Mouse (Mus musculus) common myeloid progenitor, adult 5-6 weeks (primary cell): ENCODE results near the gene Slc25a17. TPM values are rescaled to one million over a fixed set of nuclear protein-coding genes. Genes with fewer than 3 reads are reported as not detected.

Source experiments
- ATAC-seq: replicated peaks from 2 replicates; pipeline ENCODE4 v1.8.0; 2016; ENCODE audit warnings: low read depth, mild to moderate bottlenecking, moderate TSS enrichment, inconsistent platforms; ENCODE audit not compliant: poor library complexity, severe bottlenecking
- total RNA-seq: library from RNA; stranded (forward); fragments of 200-1000, 187-1606 nt; gene quantifications from 2 replicates; pipeline ENCODE4 v1.2.3, GENCODE M21; 2017

Gene Slc25a17
- total RNA-seq, 1 experiment from 2014 or later: 82.7 TPM

DNA sequence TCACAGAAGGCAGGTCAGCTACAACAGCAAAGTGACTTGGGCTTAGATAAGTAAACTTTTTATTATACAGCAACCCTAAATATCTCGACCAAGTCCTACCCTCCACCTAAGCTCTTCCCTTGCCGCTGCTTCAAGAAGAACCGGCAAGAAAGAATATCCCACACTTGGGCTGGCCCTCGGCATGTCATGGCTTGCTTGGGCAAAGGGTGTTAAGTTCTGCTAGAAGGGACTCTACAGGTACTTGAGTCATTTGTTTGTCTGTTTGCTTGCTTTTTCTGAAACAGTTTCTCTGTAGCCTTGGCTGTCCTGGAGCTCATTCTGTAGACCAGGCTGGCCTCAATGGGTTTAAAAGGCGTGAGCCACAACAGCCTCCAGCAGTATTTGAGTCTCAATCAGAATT, 3.7 kb downstream of the Slc25a17 start:
- ATAC-seq: no peak

DNA sequence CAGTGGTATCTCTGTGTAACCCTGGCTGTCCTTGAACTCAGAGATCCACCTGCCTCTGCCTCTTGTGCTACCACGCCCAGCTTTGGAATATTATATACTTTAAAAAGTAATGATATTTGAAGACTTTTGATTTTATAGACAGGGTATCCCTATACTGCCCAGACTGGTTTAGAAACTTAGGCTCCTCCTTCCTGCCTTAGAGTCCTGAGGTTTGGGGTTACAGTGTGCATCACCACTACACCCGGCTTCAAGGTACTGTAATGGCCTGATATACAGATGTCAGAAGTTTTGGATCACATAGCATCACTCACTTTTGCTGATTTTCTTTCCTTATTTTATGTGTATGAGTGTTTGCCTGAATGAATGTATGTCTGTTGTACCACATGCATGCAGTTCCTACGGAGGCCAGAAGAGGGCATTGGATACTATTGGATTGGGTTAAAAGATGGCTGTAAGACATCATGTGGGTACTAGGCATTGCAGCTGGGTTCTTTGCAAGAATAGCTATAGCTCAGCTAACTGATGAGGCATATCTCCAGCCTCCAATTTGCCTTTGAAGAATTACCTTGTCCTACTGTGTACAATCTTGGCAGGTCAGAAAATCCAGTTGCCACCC, 5.4 kb downstream of the Slc25a17 start:
- ATAC-seq: peak; percentile 87

DNA sequence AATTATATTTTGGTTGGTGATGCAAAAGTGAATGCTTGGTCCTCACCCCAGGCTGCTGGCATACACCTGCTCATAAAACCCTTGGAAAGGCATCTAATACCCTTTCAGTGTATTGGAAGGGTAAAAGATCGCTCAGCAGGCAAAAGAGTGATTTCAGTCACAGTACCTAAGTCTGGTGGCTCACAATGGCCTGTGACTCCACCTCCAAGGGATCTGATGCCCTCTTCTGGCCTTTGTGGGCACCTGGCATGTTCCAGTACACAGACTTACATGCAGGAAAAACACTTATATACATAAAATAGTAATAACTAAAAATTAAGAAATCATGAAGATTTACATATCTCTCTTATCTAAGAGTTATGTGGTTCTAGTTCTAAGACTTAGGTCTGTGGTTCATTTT, 8.0 kb downstream of the Slc25a17 start:
- ATAC-seq: no peak

DNA sequence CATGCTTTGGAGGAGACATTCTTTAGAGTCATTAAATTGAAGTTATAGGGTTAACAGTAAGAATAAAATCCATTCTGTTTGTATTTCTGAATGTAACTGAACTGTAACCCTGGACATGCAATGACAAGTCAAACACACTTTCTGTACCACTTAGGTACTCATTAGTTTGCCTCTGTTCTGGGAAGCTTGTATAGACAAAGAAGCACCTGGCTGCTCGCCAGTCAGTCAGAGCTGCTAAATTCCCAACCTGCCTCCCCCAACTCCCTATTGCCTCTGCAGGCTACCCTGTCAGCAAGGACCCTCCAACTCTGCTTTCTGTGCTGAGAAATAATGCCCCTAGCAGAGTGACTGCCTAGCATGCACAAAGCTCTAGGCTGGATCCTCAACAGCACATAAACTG, 10.2 kb downstream of the Slc25a17 start:
- no peak for ATAC-seq

DNA sequence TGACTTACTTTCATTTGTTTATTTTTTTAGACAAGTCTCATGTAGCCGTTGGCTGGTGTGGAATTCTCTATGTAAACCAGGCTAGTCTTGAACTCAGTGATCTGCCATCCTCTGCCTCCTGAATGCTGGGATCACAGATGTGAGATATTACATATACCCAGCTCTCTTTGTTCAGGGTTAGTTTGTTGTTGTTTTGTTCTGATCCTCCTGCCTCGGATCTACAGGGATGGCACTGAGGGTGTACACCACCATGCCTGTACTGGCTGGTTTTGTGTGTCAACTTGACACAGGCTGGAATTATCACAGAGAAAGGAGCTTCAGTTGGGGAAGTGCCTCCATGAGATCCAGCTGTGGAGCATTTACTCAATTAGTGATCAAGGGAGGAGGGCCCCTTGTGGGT, 12.2 kb downstream of the Slc25a17 start:
- ATAC-seq: no peak

DNA sequence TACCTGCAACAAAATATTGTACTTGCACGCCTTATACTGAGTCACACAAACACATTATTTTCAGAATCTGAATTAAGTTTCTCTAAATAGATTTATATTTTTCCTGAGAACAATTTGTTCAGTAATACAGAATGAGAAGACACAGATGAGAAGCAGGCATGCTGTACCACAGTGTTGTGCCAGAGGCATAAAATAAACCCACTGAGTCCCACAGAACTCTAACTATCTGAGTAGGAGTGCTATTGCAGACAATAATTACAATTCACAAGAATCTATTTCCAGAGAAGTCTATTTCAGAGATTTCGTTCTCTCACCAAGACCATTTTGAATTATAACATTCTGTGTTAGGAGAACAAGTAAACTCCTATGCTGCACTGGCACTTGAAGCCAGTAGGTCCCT, 13.1 kb downstream of the Slc25a17 start:
- no peak for ATAC-seq

DNA sequence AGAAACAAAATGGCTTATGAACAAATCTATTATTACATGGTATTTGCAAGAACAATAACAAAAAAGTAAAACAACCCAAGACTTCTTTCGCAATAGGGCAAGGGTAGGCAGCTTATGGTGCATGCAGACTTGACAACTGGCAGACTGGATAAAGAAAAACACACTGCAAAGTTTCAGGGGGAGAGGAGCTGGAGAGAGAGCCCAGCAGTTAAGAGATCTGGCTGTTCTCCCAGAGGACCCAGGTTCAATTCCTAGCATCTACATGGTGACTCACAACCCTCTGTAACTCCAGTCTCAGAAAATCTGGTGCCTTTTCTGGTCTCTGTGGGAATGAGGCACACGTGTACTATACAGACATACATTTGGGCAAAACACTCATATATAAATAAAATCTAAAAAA, 19.2 kb downstream of the Slc25a17 start:
- ATAC-seq: no peak

DNA sequence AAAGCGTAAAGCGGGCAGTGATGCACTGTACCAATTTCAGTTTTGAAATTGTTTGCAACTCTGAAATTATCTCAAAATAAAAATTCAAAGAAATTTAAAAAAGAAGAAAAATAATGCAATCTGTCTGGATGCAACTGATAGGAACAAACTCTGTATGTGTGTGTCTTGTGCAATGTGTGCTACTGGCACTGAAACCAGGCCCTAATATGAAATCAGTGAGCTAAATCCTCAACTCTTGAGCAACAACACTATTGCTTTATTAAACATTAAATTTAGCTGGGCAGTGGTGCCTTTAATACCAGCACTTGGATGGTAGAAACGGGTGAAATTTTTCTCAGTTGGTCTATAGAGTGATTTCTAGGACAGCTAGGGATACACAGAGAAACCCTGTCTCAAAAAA, 21.5 kb downstream of the Slc25a17 start:
- ATAC-seq: no peak

DNA sequence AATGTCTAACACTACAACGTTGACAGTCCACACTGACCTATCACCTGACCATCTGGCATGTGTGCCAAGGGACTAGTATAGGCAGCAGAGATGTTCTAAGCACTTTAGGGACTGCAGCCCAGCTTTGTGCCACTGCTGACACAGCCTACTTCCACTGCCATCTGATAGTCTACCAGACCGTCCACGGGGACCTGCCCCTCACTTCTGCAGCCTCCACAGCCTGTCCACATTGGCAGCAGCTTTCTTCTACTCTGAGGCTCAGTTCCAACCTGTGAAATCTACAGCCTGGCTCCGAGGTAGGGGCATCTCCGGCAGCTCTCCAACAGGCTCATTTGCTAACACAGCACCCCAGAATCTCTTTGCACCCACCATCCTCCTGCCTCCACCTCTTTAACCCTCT, 24.1 kb downstream of the Slc25a17 start:
- no peak for ATAC-seq

DNA sequence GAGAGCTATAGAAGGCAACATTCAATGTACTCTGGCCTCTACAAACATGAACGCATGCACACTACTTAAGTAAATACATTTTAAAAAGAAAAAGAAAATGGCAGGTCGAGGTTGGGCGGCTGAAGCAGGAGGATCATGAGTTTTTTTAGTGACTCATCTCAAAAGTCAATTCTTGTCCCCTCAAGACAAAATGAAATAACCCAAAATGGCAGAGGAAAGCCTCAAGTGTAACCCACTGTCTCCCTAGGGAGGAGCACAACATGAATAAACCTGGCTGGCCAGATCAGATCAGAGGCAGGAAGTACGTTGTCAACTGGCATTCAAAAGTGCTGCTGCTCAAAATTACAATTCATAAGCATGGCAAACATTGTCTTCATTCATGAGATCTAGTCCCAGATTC, 28.1 kb downstream of the Slc25a17 start:
- no peak for ATAC-seq

DNA sequence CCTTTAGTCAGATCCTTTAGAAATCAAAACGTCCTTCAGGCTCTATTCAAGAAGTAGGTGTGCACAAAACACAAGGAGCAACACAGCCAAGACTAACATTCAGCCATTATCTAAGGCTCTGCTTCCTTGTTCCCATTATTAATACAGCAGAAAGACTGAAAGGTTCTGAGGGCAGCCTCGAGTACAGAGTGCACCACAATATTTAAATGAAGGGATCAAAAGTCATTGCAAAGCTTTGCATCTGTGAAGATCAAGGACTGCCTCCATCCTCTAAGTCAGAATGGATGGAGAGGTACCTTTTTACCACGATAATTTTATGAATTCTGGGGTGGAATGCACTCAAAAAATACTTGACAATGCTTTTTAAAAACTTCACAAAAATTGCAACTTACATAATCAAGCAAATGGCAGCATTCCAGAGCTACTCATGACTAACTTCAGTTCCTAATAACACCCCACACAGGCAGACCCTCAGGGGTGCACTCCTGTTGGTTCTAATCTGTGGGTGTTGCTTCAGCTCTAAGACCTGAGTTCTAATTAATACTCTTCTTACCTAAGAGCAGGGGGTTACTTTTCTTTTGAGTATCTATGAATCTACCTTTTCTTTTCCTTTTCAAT, 29.7 kb downstream of the Slc25a17 start:
- ATAC-seq: no peak

DNA sequence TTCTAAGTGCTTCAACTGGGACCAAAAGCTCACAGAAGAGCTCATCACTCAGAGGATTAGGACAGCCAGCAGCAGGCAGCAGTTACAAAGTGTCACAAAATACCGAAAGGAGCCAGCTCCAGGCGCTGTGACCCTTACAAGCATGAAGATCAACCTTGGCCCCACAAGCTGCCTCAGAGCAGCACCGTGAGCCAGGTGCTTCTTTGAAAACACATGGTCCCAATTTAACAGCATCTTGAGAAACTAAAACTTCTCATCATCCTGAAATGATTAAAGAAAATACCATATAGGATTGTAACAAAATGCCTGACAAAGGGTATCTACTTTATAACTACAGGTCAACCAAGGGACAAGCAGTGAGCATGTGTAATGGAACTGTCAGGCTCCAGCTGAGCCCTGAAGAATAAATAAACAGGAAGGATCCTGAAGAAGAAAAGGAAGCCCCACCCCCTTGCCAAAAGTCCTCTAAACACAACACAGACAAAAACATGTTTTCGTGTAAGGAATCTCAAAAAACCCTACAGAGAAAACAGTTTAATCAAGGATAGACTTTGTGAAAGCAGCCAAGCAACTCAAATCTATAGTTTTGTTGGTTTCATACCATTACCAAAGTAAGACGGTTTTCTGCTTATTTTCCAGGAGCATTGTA, 30.8 kb downstream of the Slc25a17 start:
- ATAC-seq: no peak

DNA sequence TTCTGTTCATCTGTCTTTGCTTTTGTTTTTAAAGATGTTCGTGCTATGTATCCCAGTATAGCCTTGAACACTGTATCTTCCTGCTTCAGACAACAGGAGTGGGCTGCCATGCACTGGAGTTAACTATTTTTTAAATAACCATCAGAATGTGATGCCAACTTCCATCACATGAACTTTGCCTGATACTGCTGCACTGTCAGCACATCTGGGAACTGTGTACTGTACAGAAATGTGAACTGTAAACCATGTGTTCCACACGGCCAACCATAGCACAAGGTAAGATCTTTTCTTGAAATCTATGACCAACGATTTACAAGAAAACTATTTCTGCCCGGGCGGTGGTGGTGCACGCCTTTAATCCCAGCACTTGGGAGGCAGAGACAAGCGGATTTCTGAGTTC, 33.1 kb downstream of the Slc25a17 start:
- ATAC-seq: no peak

DNA sequence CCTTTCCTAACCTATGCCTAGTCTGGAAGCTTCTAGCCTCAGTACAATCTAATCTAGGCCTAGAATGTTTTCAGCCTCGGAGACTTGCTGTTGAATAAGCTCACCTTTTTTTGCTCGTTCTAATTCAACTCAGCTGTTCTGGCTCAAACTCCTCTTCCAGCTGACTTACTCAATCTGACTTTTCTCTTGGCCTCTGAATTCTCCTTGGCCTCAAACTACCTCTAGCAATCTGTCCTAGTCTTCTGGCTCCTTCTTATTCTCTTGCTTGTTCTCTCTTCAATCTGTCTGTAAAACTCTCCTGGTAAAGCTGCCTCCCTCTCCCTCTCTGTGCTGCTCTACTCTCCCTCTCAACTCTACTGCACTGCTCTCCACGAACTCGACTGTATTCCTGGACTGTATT, 35.6 kb downstream of the Slc25a17 start:
- ATAC-seq: no peak

DNA sequence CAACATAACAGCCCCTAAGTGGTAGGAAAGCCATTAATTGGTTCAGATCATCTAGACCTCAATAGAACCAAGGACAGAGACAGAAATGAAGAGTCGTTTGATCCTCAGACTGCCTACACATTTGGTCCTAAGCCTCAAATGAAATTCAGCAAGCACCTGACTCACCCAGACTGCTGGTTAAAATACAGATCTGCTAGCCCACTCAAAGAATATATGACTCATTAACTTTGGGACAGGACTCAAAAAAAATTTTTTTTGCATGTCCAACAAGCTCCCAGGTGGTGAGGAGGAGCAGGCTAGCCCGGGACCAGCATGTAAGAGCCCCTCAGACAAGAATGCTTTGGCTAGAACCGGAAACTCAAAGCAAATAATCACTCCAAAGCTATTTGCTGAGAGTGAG, 40.5 kb downstream of the Slc25a17 start:
- no peak for ATAC-seq

DNA sequence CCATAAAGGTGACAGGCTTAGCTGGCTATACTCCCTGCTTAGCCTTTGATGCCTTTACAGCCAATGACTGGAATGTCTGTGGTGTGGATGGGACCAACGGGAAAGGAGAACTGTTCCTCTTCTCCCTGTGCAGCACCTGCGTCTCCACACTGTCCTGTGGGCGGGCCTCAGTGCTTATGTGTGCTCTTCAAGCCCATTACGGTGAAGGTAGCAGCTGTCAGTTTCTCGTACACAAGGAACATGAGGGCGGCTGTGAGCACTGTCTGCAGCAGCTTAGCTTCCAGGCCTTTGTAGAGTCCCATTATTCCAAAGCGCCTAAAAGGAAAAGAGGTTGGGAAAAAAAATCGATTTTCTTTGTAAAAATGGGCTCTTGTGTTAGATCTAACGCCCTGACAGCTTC, 41.1 kb downstream of the Slc25a17 start:
- no peak for ATAC-seq

DNA sequence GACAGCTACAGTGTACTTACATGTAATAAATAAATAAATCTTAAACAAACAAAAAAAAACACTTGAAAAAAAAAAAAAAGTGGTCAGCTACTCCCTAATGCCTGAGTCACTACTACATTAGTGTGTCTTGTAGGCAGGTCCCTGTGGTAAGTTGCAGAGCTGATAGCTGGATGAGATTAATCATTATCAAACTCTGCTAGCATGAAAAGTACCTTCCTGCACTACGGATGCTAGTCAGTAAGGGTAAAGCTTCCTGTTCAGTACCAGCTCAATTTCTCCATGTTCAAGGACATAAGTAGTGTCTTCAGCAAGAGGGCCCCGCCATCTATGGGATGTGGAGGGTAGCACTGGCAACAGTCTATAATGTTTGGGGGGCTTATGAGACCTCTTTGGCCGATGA, 46.7 kb downstream of the Slc25a17 start:
- ATAC-seq: no peak

DNA sequence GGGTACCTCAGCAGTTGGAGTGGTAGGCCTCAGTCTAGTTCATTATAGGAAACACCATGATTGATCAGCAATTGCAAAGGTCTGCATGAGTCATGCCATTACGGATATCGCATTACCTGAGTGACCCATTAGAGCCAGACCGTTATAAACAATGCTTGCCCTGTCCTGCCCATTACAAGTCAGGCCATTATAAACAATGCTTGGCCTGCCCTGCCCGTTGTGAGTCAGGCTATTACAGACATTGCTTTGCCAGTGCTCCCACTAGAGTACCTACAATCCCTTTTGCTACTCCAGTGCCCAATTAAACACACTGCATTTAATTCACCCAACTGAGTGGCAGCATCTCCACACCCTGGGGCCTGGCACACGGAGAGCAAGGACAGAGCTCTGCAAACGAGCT, 49.6 kb downstream of the Slc25a17 start:
- no peak for ATAC-seq

DNA sequence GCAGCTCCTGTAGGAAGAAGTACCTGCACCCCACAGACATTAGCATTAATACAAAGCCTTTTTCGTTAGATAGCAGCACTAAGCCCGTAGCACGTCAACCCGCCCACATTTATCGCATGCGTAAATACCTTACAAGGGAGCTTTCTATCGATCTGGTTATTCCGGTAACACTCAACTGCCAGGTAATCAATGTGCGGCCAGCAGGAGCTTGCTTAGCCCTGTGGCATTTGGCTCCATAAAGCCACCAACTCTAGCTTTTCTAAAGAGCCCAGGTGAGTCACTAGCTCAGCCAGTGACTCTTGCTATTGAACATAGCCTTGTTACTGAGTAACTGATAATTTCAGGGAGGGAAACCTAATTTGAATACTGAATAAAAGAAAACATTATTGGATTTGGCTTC, 50.3 kb downstream of the Slc25a17 start:
- ATAC-seq: no peak

DNA sequence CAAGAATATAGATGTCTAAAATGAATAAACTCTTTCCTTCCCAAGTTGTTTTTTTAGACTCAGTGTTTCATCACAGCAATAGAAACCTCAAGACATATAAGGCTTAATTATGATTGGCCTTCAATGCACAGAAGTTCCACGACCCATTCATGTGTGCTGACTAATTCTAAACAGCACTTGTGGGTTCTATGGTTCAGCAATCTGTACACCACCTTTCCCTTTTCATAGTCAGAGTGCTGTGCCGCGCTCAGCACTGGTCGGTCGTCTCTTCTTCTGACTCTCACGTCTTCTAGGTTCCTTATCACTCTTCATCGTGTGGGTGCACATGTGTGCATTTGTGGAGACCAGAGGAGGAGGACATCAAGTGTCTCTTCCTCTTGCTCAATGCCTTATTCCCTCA, 52.6 kb downstream of the Slc25a17 start:
- no peak for ATAC-seq

DNA sequence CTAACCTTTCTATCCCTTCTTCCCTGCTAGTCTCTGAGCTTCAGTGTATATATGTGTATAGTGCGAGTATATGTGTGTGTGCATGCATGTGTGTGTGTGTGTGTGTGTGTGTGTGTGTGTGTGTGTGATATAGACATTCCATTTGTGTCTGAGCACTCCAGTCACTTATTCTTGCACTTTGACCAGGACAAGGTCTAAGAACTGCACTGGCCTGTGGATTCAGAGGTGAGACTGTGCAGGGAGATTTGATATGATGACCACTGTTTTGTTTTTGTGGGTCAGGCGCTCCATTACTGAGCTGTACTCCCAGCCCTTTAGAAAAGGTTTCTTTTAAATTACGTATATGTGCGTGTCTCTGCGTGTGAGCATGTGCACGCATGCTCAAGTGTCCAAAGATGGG, 54.1 kb downstream of the Slc25a17 start:
- no peak for ATAC-seq

DNA sequence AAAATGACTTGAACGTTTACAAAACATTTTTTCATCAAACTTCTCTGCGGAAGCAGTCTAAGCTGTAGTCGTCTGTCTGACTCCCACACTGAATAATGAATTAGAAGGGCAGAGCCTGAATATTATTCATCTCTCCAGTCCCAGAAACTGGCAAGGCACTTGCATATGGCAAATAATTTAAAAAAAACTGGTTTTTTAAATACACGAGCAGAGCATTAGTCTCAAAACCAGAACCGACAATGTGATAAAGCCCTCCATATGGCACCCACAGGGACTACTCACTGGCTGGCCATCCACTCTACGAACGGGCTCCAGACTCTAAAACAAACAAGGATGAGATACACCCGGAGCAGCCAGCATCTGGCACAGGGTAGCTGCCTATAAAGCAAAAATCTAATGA, 55.6 kb downstream of the Slc25a17 start:
- ATAC-seq: no peak
